Mouse (Mus musculus) embryonic facial prominence, embryonic 14.5 days (tissue): ENCODE results near the gene Lyg1. TPM values are rescaled to one million over a fixed set of nuclear protein-coding genes. Genes with fewer than 3 reads are reported as not detected.
"Not testable (repeated sequence)": the region's sequence is repeated elsewhere in the genome, so short reads cannot be mapped to it uniquely, and the experiment has no call there.

Experiments
- ATAC-seq: fragments of 200-750 bp; cut with Nextera tagmentation; 2 replicates; pipeline ENCODE4 v1.8.0; 2017; ENCODE audit warnings: low read depth, moderate number of reproducible peaks, moderate TSS enrichment
- DNase-seq: peaks from one replicate; pipeline ENCODE4 v3.0.0-alpha.2; 2015; ENCODE audit warnings: low spot score
- H3K27ac ChIP-seq: fragments of 300-500 bp; sonication (generic); replicated peaks from 2 replicates; pipeline ENCODE4 v1.5.1; 2014; ENCODE audit warnings: low read depth, mild to moderate bottlenecking, low read length, moderate library complexity
- H3K27me3 ChIP-seq: fragments of 300-500 bp; sonication (generic); replicated peaks from 2 replicates; pipeline ENCODE4 v1.6.1; 2014; ENCODE audit warnings: low read length; ENCODE audit not compliant: control insufficient read depth, insufficient read depth
- H3K36me3 ChIP-seq: fragments of 300-500 bp; sonication (generic); 2 replicates; pipeline ENCODE4 v1.6.1; 2014; ENCODE audit warnings: low read length, mixed read lengths; ENCODE audit not compliant: control insufficient read depth, insufficient read depth
- H3K4me1 ChIP-seq: fragments of 300-500 bp; sonication (generic); 2 replicates; pipeline ENCODE4 v1.6.1; 2014; ENCODE audit warnings: antibody characterized with exemption, low read length; ENCODE audit not compliant: control insufficient read depth, insufficient read depth
- H3K4me2 ChIP-seq: fragments of 300-500 bp; sonication (generic); 2 replicates; pipeline ENCODE4 v1.6.1; 2014; ENCODE audit warnings: low read depth, mild to moderate bottlenecking, low read length, moderate library complexity, mixed read lengths
- H3K4me3 ChIP-seq: fragments of 300-500 bp; sonication (generic); 2 replicates; pipeline ENCODE4 v1.5.1; 2014; ENCODE audit warnings: low read depth, mild to moderate bottlenecking, low read length
- H3K9ac ChIP-seq: fragments of 300-500 bp; sonication (generic); 2 replicates; pipeline ENCODE4 v1.6.1; 2014; ENCODE audit warnings: low read depth, mild to moderate bottlenecking, low read length, moderate library complexity, mixed read lengths
- H3K9me3 ChIP-seq: fragments of 300-500 bp; sonication (generic); 2 replicates; pipeline ENCODE4 v1.6.1; 2016; ENCODE audit warnings: low read length; ENCODE audit not compliant: control insufficient read depth
- WGBS: fragments of 180-500 bp; shearing (Covaris S2); extraction: QIAGEN DNeasy Blood & Tissue Kit; methylation state at CpG from one replicate; pipeline ENCODE4 v1.1.7; 2014; 5-methylcytosine and 5-hydroxymethylcytosine counted together
- polyA plus RNA-seq: library from polyadenylated mRNA; unstranded; fragments of >200 nt; fragmentation: Nextera tagmentation; extraction: Ambion mirVana; gene quantifications from 2 replicates; pipeline ENCODE4 v1.2.1, GENCODE M21; 2014

The Lyg1 gene
- polyA plus RNA-seq, 1 experiment from 2014 or later = not detected

GRCm38 (mm10) chr1:37996877-37997484 is 39.4 kb upstream of the Lyg1 start:
- Histone ChIP-seq H3K27ac (peak overlapping the region; percentile 94), H3K4me3 (peak overlapping the region; percentile 96), H3K36me3 (peaks cover 36% of the 10 kb centered on the region), H3K4me1 (peaks cover 7% of the 10 kb centered on the region), H3K9ac (peak overlapping the region; percentile 90), H3K4me2 (peak overlapping the region; percentile 68), H3K9me3 (no peaks in the 10 kb centered on the region), H3K27me3 (no peaks in the 10 kb centered on the region)
- DNase-seq (peak; percentile 100), ATAC-seq (peak; percentile 96)
- WGBS = under 1% methylated on average over 41 of the region's 42 CpGs

GRCm38 (mm10) chr1:37996226-37996625 is 38.7 kb upstream of the Lyg1 start:
- Histone ChIP-seq H3K9me3 (no peaks in the 10 kb centered on the region), H3K4me2 (peak overlapping the region; percentile 68), H3K4me3 (peak overlapping the region; percentile 96), H3K4me1 (peaks cover 7% of the 10 kb centered on the region), H3K27ac (no peak overlapping the region; the same call in 1 of the 2 replicates), H3K27me3 (no peaks in the 10 kb centered on the region), H3K9ac (peak overlapping the region; percentile 87), H3K36me3 (peaks cover 43% of the 10 kb centered on the region)
- WGBS = 50% methylated on average over 3 of the region's 3 CpGs
- DNase-seq = no peak
- ATAC-seq = no peak

GRCm38 (mm10) chr1:37987856-37988255 is 30.3 kb upstream of the Lyg1 start:
- H3K9me3 ChIP-seq = no peaks in the 10 kb centered on the region
- H3K27me3 ChIP-seq = no peaks in the 10 kb centered on the region
- peaks cover 72% of the 10 kb centered on the region for H3K36me3 ChIP-seq
- no peak overlapping the region for H3K27ac ChIP-seq
- no peak overlapping the region for H3K4me3 ChIP-seq
- ATAC-seq = no peak
- no peak overlapping the region for H3K4me2 ChIP-seq
- no peak overlapping the region for H3K9ac ChIP-seq
- WGBS = 95% methylated on average over 5 of the region's 5 CpGs
- no peaks in the 10 kb centered on the region for H3K4me1 ChIP-seq
- DNase-seq = no peak

- Histone ChIP-seq H3K36me3 (peaks cover 52% of the 10 kb centered on the region), H3K9ac (no peak overlapping the region), H3K4me3 (no peak overlapping the region), H3K4me2 (no peak overlapping the region), H3K27ac (no peak overlapping the region), H3K4me1 (no peaks in the 10 kb centered on the region), H3K9me3 (no peaks in the 10 kb centered on the region), H3K27me3 (no peaks in the 10 kb centered on the region)
- no peak for DNase-seq
- WGBS = 89% methylated on average over 9 of the region's 9 CpGs
- no peak for ATAC-seq
These were observed 28.3 kb upstream of the Lyg1 start for GRCm38 (mm10) chr1:37985764-37986323.

GRCm38 (mm10) chr1:37984326-37984725 is 26.8 kb upstream of the Lyg1 start:
- Histone ChIP-seq H3K4me1 (no peaks in the 10 kb centered on the region), H3K4me2 (no peak overlapping the region), H3K9ac (no peak overlapping the region), H3K36me3 (peaks cover 38% of the 10 kb centered on the region), H3K4me3 (no peak overlapping the region), H3K27me3 (no peaks in the 10 kb centered on the region), H3K27ac (no peak overlapping the region), H3K9me3 (no peaks in the 10 kb centered on the region)
- DNase-seq = no peak
- WGBS = 100% methylated on average over 1 of the region's 1 CpGs
- peak; percentile 30; the same call in 1 of the 2 replicates for ATAC-seq

- ATAC-seq (no peak), DNase-seq (no peak)
- H3K27ac ChIP-seq = no peak overlapping the region
- H3K27me3 ChIP-seq = no peaks in the 10 kb centered on the region
- 85% methylated on average over 7 of the region's 7 CpGs for WGBS
- no peak overlapping the region for H3K4me2 ChIP-seq
- H3K9ac ChIP-seq = no peak overlapping the region
- H3K36me3 ChIP-seq = no peaks in the 10 kb centered on the region
- no peaks in the 10 kb centered on the region for H3K4me1 ChIP-seq
- no peaks in the 10 kb centered on the region for H3K9me3 ChIP-seq
- no peak overlapping the region for H3K4me3 ChIP-seq
These were observed 19.7 kb upstream of the Lyg1 start for GRCm38 (mm10) chr1:37977303-37977702.

- H3K27ac ChIP-seq, H3K4me1 ChIP-seq, H3K9me3 ChIP-seq, H3K4me2 ChIP-seq, DNase-seq, H3K27me3 ChIP-seq, H3K9ac ChIP-seq, H3K36me3 ChIP-seq, ATAC-seq, H3K4me3 ChIP-seq: not testable (repeated sequence)
- 72% methylated on average over 9 of the region's 9 CpGs for WGBS
These were observed 19.1 kb upstream of the Lyg1 start for GRCm38 (mm10) chr1:37976666-37977065.

GRCm38 (mm10) chr1:37971520-37971919 is 14.0 kb upstream of the Lyg1 start:
- WGBS = 52% methylated on average over 4 of the region's 4 CpGs
- no peak for ATAC-seq
- Histone ChIP-seq H3K27me3 (no peaks in the 10 kb centered on the region), H3K4me2 (no peak overlapping the region), H3K36me3 (no peaks in the 10 kb centered on the region), H3K4me1 (no peaks in the 10 kb centered on the region), H3K4me3 (no peak overlapping the region), H3K27ac (no peak overlapping the region), H3K9me3 (no peaks in the 10 kb centered on the region), H3K9ac (no peak overlapping the region)
- no peak for DNase-seq

GRCm38 (mm10) chr1:37968746-37969145 is 11.2 kb upstream of the Lyg1 start:
- no peaks in the 10 kb centered on the region for H3K36me3 ChIP-seq
- H3K9me3 ChIP-seq = no peaks in the 10 kb centered on the region
- H3K9ac ChIP-seq = no peak overlapping the region
- ATAC-seq (no peak), DNase-seq (no peak)
- no peak overlapping the region for H3K4me2 ChIP-seq
- WGBS = 82% methylated on average over 6 of the region's 6 CpGs
- H3K4me3 ChIP-seq = no peak overlapping the region
- no peak overlapping the region for H3K27ac ChIP-seq
- H3K4me1 ChIP-seq = no peaks in the 10 kb centered on the region
- H3K27me3 ChIP-seq = no peaks in the 10 kb centered on the region
